Comparison of ENCODE assay signal across 10 mouse cellular contexts in genomic region chr12:5186645-5187044, GRCm38 (mm10).
DNase-seq lines count a peak whose midpoint lies in the region; ATAC-seq and TF ChIP-seq lines count a peak whose summit lies in the region.
"Had no signal": no experiment of that assay in that cellular context is flagged by ENCODE, and none has a peak within 500 bp of the region (broad histone marks: within the 10 kb centered on the region; RNA-seq: fewer than 3 reads in every experiment).

No protein-coding gene starts in this region.

- intact Hi-C loops in left cerebral cortex, postnatal 4 days (cut with DNase I), result no loop called here

- peak; percentile 79 for ATAC-seq in cerebellum, adult (ENCODE audit: insufficient number of reproducible peaks, low FRiP score, low TSS enrichment)
- no peak for ATAC-seq in kidney, postnatal 0 days (replicated peaks; ENCODE audit: low FRiP score, low read depth)
- ATAC-seq: midbrain, embryonic 16.5 days had no signal

- no peaks in the 10 kb centered on the region for H3K36me3 ChIP-seq in kidney, postnatal 0 days (ENCODE audit: insufficient read depth, low read length)

- 62% methylated on average over 1 of the region's 1 CpGs for whole genome bisulfite sequencing in kidney, postnatal 0 days

- no peak overlapping the region for H3K27ac ChIP-seq in kidney, postnatal 0 days

- H3K9ac ChIP-seq in kidney, postnatal 0 days (ENCODE audit: low read depth, low read length), result no peak overlapping the region

- peak; percentile 41 for DNase-seq in gastrocnemius, postnatal 10 days
- DNase-seq in gastrocnemius, adult 8-10 months (ENCODE audit: low spot score in 2 of 2), result no peak
- DNase-seq in left cerebral cortex, postnatal 4 days, result peak; percentile 92
- no peak for DNase-seq in left cerebral cortex, adult 18-20 months (ENCODE audit: low spot score in 2 of 2)
- peak; percentile 49 for DNase-seq in kidney, postnatal 0 days (ENCODE audit: low spot score)
- DNase-seq in thymus, postnatal 10 days (ENCODE audit: low spot score in 2 of 2), result no peak
- DNase-seq in layer of hippocampus, postnatal 25 days (ENCODE audit: extremely low spot score in 1 of 2, low spot score in 1 of 2), result no peak
- DNase-seq: thymus, adult 18-20 months had no signal

- TF ChIP-seq CTCF in kidney, postnatal 0 days (IDR thresholded peaks at IDR 0.05; ENCODE audit: low read depth), result no peak

- no peaks in the 10 kb centered on the region for H3K9me3 ChIP-seq in kidney, postnatal 0 days (replicated peaks; ENCODE audit: low read length)

- no peak overlapping the region for H3K4me2 ChIP-seq in kidney, postnatal 0 days (ENCODE audit: low read length)

- peaks cover 8% of the 10 kb centered on the region; the same call in 1 of the 2 replicates for H3K4me1 ChIP-seq in kidney, postnatal 0 days (replicated peaks; ENCODE audit: insufficient read depth, low read length)

- H3K4me3 ChIP-seq in kidney, postnatal 0 days (replicated peaks; ENCODE audit: low read depth, low read length), result no peak overlapping the region

- H3K27me3 ChIP-seq in kidney, postnatal 0 days (ENCODE audit: insufficient read depth, low read length), result no peaks in the 10 kb centered on the region

Comparison
In these comparisons a context has a peak if more than half of its experiments do, and no peak if none do; other contexts are left out.
1. DNase-seq: peak in gastrocnemius, postnatal 10 days (single experiment), left cerebral cortex, postnatal 4 days (single experiment) and kidney, postnatal 0 days (single experiment); none in gastrocnemius, adult 8-10 months (0 of 2), left cerebral cortex, adult 18-20 months (0 of 2), thymus, postnatal 10 days (0 of 2) and layer of hippocampus, postnatal 25 days (0 of 2).